ENCODE assay signal across 18 mouse cellular contexts in genomic region chr2:62323078-62323637, GRCm38 (mm10).
DNase-seq lines count a peak whose midpoint lies in the region; ATAC-seq lines count a peak whose summit lies in the region.
"Had no signal": no experiment of that assay in that cellular context is flagged by ENCODE, and none has a peak within 500 bp of the region (broad histone marks: within the 10 kb centered on the region; RNA-seq: fewer than 3 reads in every experiment).

No protein-coding gene starts in this region.

- peak; percentile 98 for ATAC-seq in cerebellum, adult (ENCODE audit: insufficient number of reproducible peaks, low FRiP score, low TSS enrichment)
- 0 out of 2 replicates have a peak, but pooled peaks have one; percentile 49 for ATAC-seq in forebrain, embryonic 16.5 days
- ATAC-seq: CD4-positive, CD25-positive, alpha-beta regulatory T cell, adult 4 months had no signal

- no peak overlapping the region for H3K9ac ChIP-seq in forebrain, embryonic 16.5 days (replicated peaks; ENCODE audit: low read depth, low read length)
- H3K9ac ChIP-seq: kidney, embryonic 15.5 days; limb, embryonic 13.5 days; liver, embryonic 15.5 days; neural tube, embryonic 15.5 days had no signal

- no peaks in the 10 kb centered on the region for H3K36me3 ChIP-seq in forebrain, embryonic 16.5 days (ENCODE audit: control insufficient read depth, insufficient read depth)
- H3K36me3 ChIP-seq: kidney, embryonic 15.5 days; limb, embryonic 13.5 days; liver, embryonic 15.5 days; midbrain, embryonic 10.5 days; neural tube, embryonic 15.5 days had no signal

- H3K4me3 ChIP-seq in forebrain, embryonic 16.5 days (replicated peaks; ENCODE audit: low read length): no peak overlapping the region
- H3K4me3 ChIP-seq: kidney, embryonic 15.5 days; limb, embryonic 13.5 days; liver, embryonic 15.5 days; midbrain, embryonic 10.5 days; neural tube, embryonic 15.5 days had no signal

- H3K27ac ChIP-seq in forebrain, embryonic 16.5 days (ENCODE audit: low read length): no peak overlapping the region
- H3K27ac ChIP-seq: kidney, embryonic 15.5 days; limb, embryonic 13.5 days; liver, embryonic 15.5 days; midbrain, embryonic 10.5 days; neural tube, embryonic 15.5 days had no signal

- H3K4me2 ChIP-seq in forebrain, embryonic 16.5 days (ENCODE audit: low read length): no peak overlapping the region
- H3K4me2 ChIP-seq: heart, embryonic 11.5 days; kidney, embryonic 15.5 days; limb, embryonic 13.5 days; liver, embryonic 15.5 days; neural tube, embryonic 15.5 days had no signal

- no peaks in the 10 kb centered on the region for H3K9me3 ChIP-seq in forebrain, embryonic 16.5 days (ENCODE audit: control insufficient read depth, low read length)
- H3K9me3 ChIP-seq: kidney, embryonic 15.5 days; limb, embryonic 13.5 days; liver, embryonic 15.5 days; midbrain, embryonic 10.5 days; neural tube, embryonic 15.5 days had no signal

- no peaks in the 10 kb centered on the region for H3K27me3 ChIP-seq in forebrain, embryonic 16.5 days (replicated peaks; ENCODE audit: control insufficient read depth, insufficient read depth, low read length)
- H3K27me3 ChIP-seq: kidney, embryonic 15.5 days; limb, embryonic 13.5 days; liver, embryonic 15.5 days; neural tube, embryonic 15.5 days had no signal

- 72% methylated on average over 9 of the region's 9 CpGs for WGBS in forebrain, embryonic 16.5 days

- peak; percentile 5 to 27 for DNase-seq in heart, adult 18-20 months
- DNase-seq in heart, adult 8-10 months (ENCODE audit: low spot score): no peak
- DNase-seq in cerebellum, adult 18-20 months: peak; percentile 86 to 88
- no peak for DNase-seq in yolk sac, embryonic 10.5 days (ENCODE audit: low spot score)
- no peak for DNase-seq in urinary bladder, adult 2 months (ENCODE audit: low spot score)
- DNase-seq: adrenal gland, adult 2 months; embryo, embryonic 11 days; lung, postnatal 10 days; retina, postnatal 1 day had no signal

- H3K4me1 ChIP-seq in forebrain, embryonic 16.5 days (replicated peaks; ENCODE audit: control insufficient read depth, insufficient read depth, low read length): no peaks in the 10 kb centered on the region
- H3K4me1 ChIP-seq: kidney, embryonic 15.5 days; limb, embryonic 13.5 days; liver, embryonic 15.5 days; midbrain, embryonic 10.5 days; neural tube, embryonic 15.5 days had no signal

Comparison
In these comparisons a context has a peak if more than half of its experiments do, and no peak if none do; other contexts are left out.
1. DNase-seq: peak in heart, adult 18-20 months (2 of 2) and cerebellum, adult 18-20 months (2 of 2); none in heart, adult 8-10 months (single experiment), yolk sac, embryonic 10.5 days (single experiment) and urinary bladder, adult 2 months (single experiment).